Mouse (Mus musculus): Measurements from ENCODE around the gene Gm20388. TPM values are rescaled to one million over a fixed set of nuclear protein-coding genes. Genes with fewer than 3 reads are reported as not detected.

Gene Gm20388
- polyA plus RNA-seq, 2 experiments: 8.5 TPM; not detected in 1

DNA sequence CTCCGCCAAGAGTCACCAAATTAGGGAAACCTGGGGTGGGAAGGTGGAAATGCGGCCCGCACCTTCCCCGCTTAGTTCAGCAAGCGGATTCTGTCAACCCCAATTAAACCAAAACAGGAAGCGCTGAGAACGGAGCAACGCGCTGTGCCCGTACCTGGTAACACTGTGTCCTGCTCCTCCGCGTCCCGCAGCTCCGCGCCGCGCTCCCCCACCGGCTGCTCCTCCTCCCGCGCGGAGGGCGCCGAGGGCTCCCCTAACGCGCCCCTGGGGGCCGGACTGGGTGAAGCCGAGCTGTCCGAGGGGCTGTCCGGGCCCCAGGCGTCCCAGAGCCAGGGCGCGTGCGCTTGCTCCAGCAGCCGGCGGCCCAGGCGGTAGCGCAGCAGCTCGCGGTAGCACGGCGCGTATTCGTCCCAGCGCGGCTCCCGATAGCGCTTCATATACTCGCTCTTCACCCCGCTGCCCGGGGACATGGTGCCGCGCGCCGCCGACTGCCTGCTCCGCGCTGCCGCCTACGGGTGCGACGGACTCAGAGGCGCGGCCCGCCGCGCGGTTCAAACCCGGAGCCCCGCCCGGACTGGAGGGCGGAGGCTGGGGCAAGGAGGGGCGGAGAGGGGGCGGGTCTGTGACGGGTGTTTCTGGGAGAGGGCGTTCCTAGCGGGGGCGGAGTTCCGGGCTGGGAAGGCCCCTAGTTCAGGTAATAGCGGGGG is 3948.5 kb downstream of the Gm20388 start:
- Histone ChIP-seq H3K9ac (replicated peaks) (peak overlapping the region; percentile 87), H3K27me3 (ENCODE audit: control insufficient read depth, insufficient read depth, low read length) (peaks cover 14% of the 10 kb centered on the region), H3K36me3 (replicated peaks; ENCODE audit: control insufficient read depth, insufficient read depth, low read depth) (no peaks in the 10 kb centered on the region), H3K27ac (peak overlapping the region; percentile 62), H3K9me3 (ENCODE audit: control insufficient read depth, low read length) (no peaks in the 10 kb centered on the region), H3K4me3 (ENCODE audit: insufficient read depth in 1 of 2, low read depth in 2 of 2, low read length in 2 of 2) (peak overlapping the region; percentile 87 to 95), H3K4me1 (replicated peaks; ENCODE audit: control insufficient read depth in 2 of 2, insufficient read depth in 2 of 2, low read length in 1 of 2) (peaks cover 7 to 8% of the 10 kb centered on the region in 2 experiments; a peak in 3 of 4 replicates), H3K4me2 (ENCODE audit: low read depth) (peak overlapping the region; percentile 81)
- ATAC-seq (ENCODE audit: insufficient read depth) (peak; percentile 97), DNase-seq (ENCODE audit: low read depth in 3 of 3, low spot score in 3 of 3) (peak; percentile 87 to 90 (median 87))
- WGBS (ENCODE audit: insufficient replicate concordance): under 1% methylated on average over 79 of the region's 79 CpGs
- peak; percentile 41 for TF ChIP-seq CTCF (IDR thresholded peaks at IDR 0.05; ENCODE audit: low read depth)
- TF ChIP-seq EP300 (IDR thresholded peaks at IDR 0.05; ENCODE audit: low read depth): no peak

- H3K9me3 ChIP-seq (ENCODE audit: control insufficient read depth, low read length): no peaks in the 10 kb centered on the region
- ATAC-seq (ENCODE audit: insufficient read depth) (peak; percentile 69), DNase-seq (ENCODE audit: low read depth in 3 of 3, low spot score in 3 of 3) (peak in 1 of 3 experiments; percentile 32)
- H3K4me2 ChIP-seq (ENCODE audit: low read depth): peak within 1 kb of the TSS; percentile 81
- H3K27ac ChIP-seq: peak within 1 kb of the TSS; percentile 62
- H3K4me1 ChIP-seq (replicated peaks; ENCODE audit: control insufficient read depth in 2 of 2, insufficient read depth in 2 of 2, low read length in 1 of 2): peaks cover 7 to 8% of the 10 kb centered on the region in 2 experiments; a peak in 3 of 4 replicates
- H3K27me3 ChIP-seq (ENCODE audit: control insufficient read depth, insufficient read depth, low read length): peaks cover 14% of the 10 kb centered on the region
- H3K36me3 ChIP-seq (replicated peaks; ENCODE audit: control insufficient read depth, insufficient read depth, low read depth): no peaks in the 10 kb centered on the region
- H3K9ac ChIP-seq (replicated peaks): peak within 1 kb of the TSS; percentile 87
- peak within 1 kb of the TSS; percentile 87 to 95 for H3K4me3 ChIP-seq (ENCODE audit: insufficient read depth in 1 of 2, low read depth in 2 of 2, low read length in 2 of 2)
- TF ChIP-seq CTCF (IDR thresholded peaks at IDR 0.05; ENCODE audit: low read depth) (no peak), EP300 (IDR thresholded peaks at IDR 0.05; ENCODE audit: low read depth) (no peak)
- WGBS (ENCODE audit: insufficient replicate concordance): under 1% methylated on average over 48 of the region's 48 CpGs
These were observed 3949.1 kb downstream of the Gm20388 start, which contains the start of gene Ccsap for GRCm38 (mm10) chr8:123859648-123860259. Gene Ccsap, minus strand, starts transcription at chr8:123860209.

DNA sequence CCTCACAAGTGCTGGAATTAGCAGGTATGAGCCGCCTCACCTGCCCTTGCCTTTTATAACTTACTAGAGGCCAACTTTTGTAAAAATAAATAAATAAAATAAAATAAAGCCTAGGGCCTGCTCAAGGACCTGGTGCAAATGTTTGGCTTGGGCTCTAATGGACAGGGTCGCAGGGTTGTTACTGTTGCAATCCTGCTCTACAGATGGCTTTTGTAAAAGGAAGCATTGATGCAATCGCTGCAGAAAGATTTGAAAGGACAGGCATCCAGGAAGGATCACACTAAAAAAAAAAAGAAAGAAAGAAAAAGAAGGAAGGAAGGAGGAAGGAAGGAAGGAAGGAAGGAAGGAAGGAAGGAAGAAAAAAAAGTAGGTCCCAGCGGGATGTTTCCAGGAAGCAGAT is 3949.7 kb downstream of the Gm20388 start:
- 59% methylated on average over 4 of the region's 4 CpGs for WGBS (ENCODE audit: insufficient replicate concordance)

DNA sequence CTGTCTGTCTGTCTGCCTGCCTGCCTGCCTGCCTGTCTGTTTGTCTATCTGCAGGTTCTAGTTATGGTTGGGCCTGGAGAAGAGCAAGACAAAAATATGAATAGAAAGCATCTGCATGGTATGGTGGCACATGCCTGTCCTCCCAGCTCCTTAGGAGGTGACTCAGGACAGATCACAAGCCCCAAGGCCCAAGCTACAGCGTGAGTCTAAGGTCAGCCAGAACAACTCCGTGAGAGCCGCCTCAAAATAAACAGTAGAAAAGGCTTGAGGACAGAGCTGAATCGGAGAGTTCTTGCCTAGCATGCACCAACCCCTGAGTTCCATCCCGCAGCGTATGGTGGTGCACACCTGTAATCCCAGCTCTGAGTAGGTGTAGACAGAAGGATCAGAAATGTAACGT is 3955.1 kb downstream of the Gm20388 start:
- H3K27me3 ChIP-seq (ENCODE audit: control insufficient read depth, insufficient read depth, low read length): peaks cover 6% of the 10 kb centered on the region
- no peak for DNase-seq (ENCODE audit: low read depth in 3 of 3, low spot score in 3 of 3)
- H3K9me3 ChIP-seq (ENCODE audit: control insufficient read depth, low read length): no peaks in the 10 kb centered on the region
- H3K4me3 ChIP-seq (ENCODE audit: insufficient read depth in 1 of 2, low read depth in 2 of 2, low read length in 2 of 2): no peak overlapping the region
- no peak for ATAC-seq (ENCODE audit: insufficient read depth)
- TF ChIP-seq EP300 (IDR thresholded peaks at IDR 0.05; ENCODE audit: low read depth) (no peak), CTCF (IDR thresholded peaks at IDR 0.05; ENCODE audit: low read depth) (no peak)
- no peaks in the 10 kb centered on the region for H3K36me3 ChIP-seq (replicated peaks; ENCODE audit: control insufficient read depth, insufficient read depth, low read depth)
- H3K4me1 ChIP-seq (replicated peaks; ENCODE audit: control insufficient read depth in 2 of 2, insufficient read depth in 2 of 2, low read length in 1 of 2): no peaks in the 10 kb centered on the region
- no peak overlapping the region for H3K9ac ChIP-seq (replicated peaks)
- H3K27ac ChIP-seq: no peak overlapping the region
- WGBS (ENCODE audit: insufficient replicate concordance): 69% methylated on average over 7 of the region's 7 CpGs
- H3K4me2 ChIP-seq (ENCODE audit: low read depth): no peak overlapping the region

More for the DNA sequence above, 3949.7 kb downstream of the Gm20388 start:
- H3K27ac ChIP-seq: no peak overlapping the region
- peak overlapping the region in 1 of 2 experiments; percentile 87; a peak in 1 of 4 replicates for H3K4me3 ChIP-seq (ENCODE audit: insufficient read depth in 1 of 2, low read depth in 2 of 2, low read length in 2 of 2)
- no peak for ATAC-seq (ENCODE audit: insufficient read depth)
- peaks cover 7 to 8% of the 10 kb centered on the region in 2 experiments; a peak in 3 of 4 replicates for H3K4me1 ChIP-seq (replicated peaks; ENCODE audit: control insufficient read depth in 2 of 2, insufficient read depth in 2 of 2, low read length in 1 of 2)
- peaks cover 14% of the 10 kb centered on the region for H3K27me3 ChIP-seq (ENCODE audit: control insufficient read depth, insufficient read depth, low read length)
- H3K9me3 ChIP-seq (ENCODE audit: control insufficient read depth, low read length): no peaks in the 10 kb centered on the region
- H3K9ac ChIP-seq (replicated peaks): no peak overlapping the region
- no peak for DNase-seq (ENCODE audit: low read depth in 3 of 3, low spot score in 3 of 3)
- H3K4me2 ChIP-seq (ENCODE audit: low read depth): peak overlapping the region; percentile 81
- no peak for TF ChIP-seq CTCF (IDR thresholded peaks at IDR 0.05; ENCODE audit: low read depth)
- TF ChIP-seq EP300 (IDR thresholded peaks at IDR 0.05; ENCODE audit: low read depth): no peak
- H3K36me3 ChIP-seq (replicated peaks; ENCODE audit: control insufficient read depth, insufficient read depth, low read depth): no peaks in the 10 kb centered on the region

- Histone ChIP-seq H3K9ac (replicated peaks) (no peak overlapping the region), H3K27ac (no peak overlapping the region), H3K36me3 (replicated peaks; ENCODE audit: control insufficient read depth, insufficient read depth, low read depth) (no peaks in the 10 kb centered on the region), H3K9me3 (ENCODE audit: control insufficient read depth, low read length) (no peaks in the 10 kb centered on the region), H3K4me1 (replicated peaks; ENCODE audit: control insufficient read depth in 2 of 2, insufficient read depth in 2 of 2, low read length in 1 of 2) (no peaks in the 10 kb centered on the region), H3K4me2 (ENCODE audit: low read depth) (no peak overlapping the region), H3K4me3 (ENCODE audit: insufficient read depth in 1 of 2, low read depth in 2 of 2, low read length in 2 of 2) (no peak overlapping the region), H3K27me3 (ENCODE audit: control insufficient read depth, insufficient read depth, low read length) (peaks cover 3% of the 10 kb centered on the region)
- TF ChIP-seq CTCF (IDR thresholded peaks at IDR 0.05; ENCODE audit: low read depth): no peak
- no peak for TF ChIP-seq EP300 (IDR thresholded peaks at IDR 0.05; ENCODE audit: low read depth)
- 40% methylated on average over 5 of the region's 5 CpGs for WGBS (ENCODE audit: insufficient replicate concordance)
- DNase-seq (ENCODE audit: low read depth in 3 of 3, low spot score in 3 of 3) (no peak), ATAC-seq (ENCODE audit: insufficient read depth) (no peak)
These were observed 3956.3 kb downstream of the Gm20388 start for GRCm38 (mm10) chr8:123866971-123867370.

Measured in liver, embryonic 14.5 days (tissue).